Mouse (Mus musculus): ENCODE measurements at regions not wholly inside any gene's neighbourhood (a gene's known extent, or its start where the extent isn't known, plus 50 kb on each side); places are given as distances from the start of the nearest gene placed in this dataset.

DNA sequence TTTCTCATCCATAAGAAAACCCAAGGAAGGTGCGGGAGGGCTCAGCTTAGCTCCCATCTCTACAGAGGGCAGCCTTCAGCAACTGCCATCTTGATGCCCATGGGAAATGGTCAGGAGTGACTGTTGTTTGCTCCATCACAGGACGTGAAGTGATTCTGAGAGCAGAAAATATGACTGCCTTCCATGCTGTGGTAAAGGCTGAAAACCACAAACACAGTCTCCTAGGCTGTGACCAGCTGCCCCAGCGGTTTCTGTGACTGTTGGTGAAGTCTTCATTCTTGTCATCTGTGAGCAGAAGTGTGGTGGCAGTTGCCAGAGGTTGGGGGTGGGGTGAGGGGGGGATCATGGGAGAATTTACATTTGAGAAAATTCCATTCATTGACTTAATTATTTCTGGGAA, 53.9 kb upstream of the Klf4 start:
- TF ChIP-seq USF1 (IDR thresholded peaks at IDR 0.05; ENCODE audit: low read depth) (no peak), POLR2A (IDR thresholded peaks at IDR 0.05; ENCODE audit: insufficient read length, low read depth) (no peak), E2F4 (IDR thresholded peaks at IDR 0.05; ENCODE audit: insufficient read depth) (no peak), TCF12 (IDR thresholded peaks at IDR 0.05; ENCODE audit: insufficient read depth, poor library complexity, severe bottlenecking) (no peak), MAX (IDR thresholded peaks at IDR 0.05; ENCODE audit: low read depth) (no peak), CEBPB (IDR thresholded peaks at IDR 0.05; ENCODE audit: insufficient read depth, poor library complexity, severe bottlenecking) (no peak), MYOD1 (IDR thresholded peaks at IDR 0.05; ENCODE audit: control insufficient read depth in 1 of 3, insufficient read length in 2 of 3, low read depth in 2 of 3) (peak in 2 of 3 experiments; percentile 15 to 33), MYOG (IDR thresholded peaks at IDR 0.05; ENCODE audit: control insufficient read depth in 1 of 3, insufficient read depth in 1 of 3, insufficient read length in 2 of 3, low read depth in 2 of 3) (peak in 2 of 3 experiments; percentile 3 to 46), POLR2AphosphoS2 (IDR thresholded peaks at IDR 0.05; ENCODE audit: insufficient read length, low read depth) (no peak)

Data from myocyte (in vitro differentiated cells).